Mouse (Mus musculus): ENCODE data around the gene Pisd.
"Not testable (repeated sequence)": the region's sequence is repeated elsewhere in the genome, so short reads cannot be mapped to it uniquely, and the experiment has no call there.

The Pisd gene

GRCm38 (mm10) chr5:32785313-32785915, at the start of gene Pisd:
Pisd (minus strand) TSS chr5:32785646.
- peak; percentile 87 to 92 for DNase-seq (ENCODE audit: low spot score in 2 of 2)

- no peak for DNase-seq (ENCODE audit: low spot score in 2 of 2)
These were observed 49.1 kb upstream of the Pisd start for GRCm38 (mm10) chr5:32834497-32834896.

GRCm38 (mm10) chr5:32830054-32830453, 44.6 kb upstream of the Pisd start:
- no peak for DNase-seq (ENCODE audit: low spot score in 2 of 2)

- not testable (repeated sequence) for DNase-seq (ENCODE audit: low spot score in 2 of 2)
These were observed 43.3 kb upstream of the Pisd start for GRCm38 (mm10) chr5:32828766-32829165.

GRCm38 (mm10) chr5:32827009-32827408, 41.6 kb upstream of the Pisd start, which contains the start of gene Gm20671:
Gm20671 (minus strand) TSS chr5:32827109.
- no peak for DNase-seq (ENCODE audit: low spot score in 2 of 2)

- DNase-seq (ENCODE audit: low spot score in 2 of 2): no peak
These were observed 35.0 kb upstream of the Pisd start for GRCm38 (mm10) chr5:32820471-32820870.

- DNase-seq (ENCODE audit: low spot score in 2 of 2): no peak
These were observed 29.9 kb upstream of the Pisd start for GRCm38 (mm10) chr5:32815396-32815795.

GRCm38 (mm10) chr5:32786454-32786853, 1.0 kb upstream of the Pisd start:
- DNase-seq (ENCODE audit: low spot score in 2 of 2): not testable (repeated sequence)

GRCm38 (mm10) chr5:32784726-32785125, 720 bp downstream of the Pisd start:
- DNase-seq (ENCODE audit: low spot score in 2 of 2): no peak

GRCm38 (mm10) chr5:32781596-32781995, 3.9 kb downstream of the Pisd start:
- DNase-seq (ENCODE audit: low spot score in 2 of 2): no peak

- no peak for DNase-seq (ENCODE audit: low spot score in 2 of 2)
These were observed 7.3 kb downstream of the Pisd start for GRCm38 (mm10) chr5:32778168-32778567.

GRCm38 (mm10) chr5:32772361-32772760, 13.1 kb downstream of the Pisd start:
- no peak for DNase-seq (ENCODE audit: low spot score in 2 of 2)

- no peak for DNase-seq (ENCODE audit: low spot score in 2 of 2)
These were observed 17.6 kb downstream of the Pisd start for GRCm38 (mm10) chr5:32767636-32768373.

- DNase-seq (ENCODE audit: low spot score in 2 of 2): no peak
These were observed 18.4 kb downstream of the Pisd start for GRCm38 (mm10) chr5:32767004-32767403.

GRCm38 (mm10) chr5:32761566-32762140, 23.8 kb downstream of the Pisd start:
- no peak for DNase-seq (ENCODE audit: low spot score in 2 of 2)

- no peak for DNase-seq (ENCODE audit: low spot score in 2 of 2)
These were observed 24.7 kb downstream of the Pisd start for GRCm38 (mm10) chr5:32760787-32761186.

GRCm38 (mm10) chr5:32760352-32760751, 25.1 kb downstream of the Pisd start:
- not testable (repeated sequence) for DNase-seq (ENCODE audit: low spot score in 2 of 2)

- DNase-seq (ENCODE audit: low spot score in 2 of 2): no peak
These were observed 25.8 kb downstream of the Pisd start for GRCm38 (mm10) chr5:32759662-32760061.

- no peak for DNase-seq (ENCODE audit: low spot score in 2 of 2)
These were observed 29.3 kb downstream of the Pisd start for GRCm38 (mm10) chr5:32756141-32756540.

GRCm38 (mm10) chr5:32751736-32752135, 33.7 kb downstream of the Pisd start:
- DNase-seq (ENCODE audit: low spot score in 2 of 2): no peak

GRCm38 (mm10) chr5:32748936-32749335, 36.5 kb downstream of the Pisd start:
- no peak for DNase-seq (ENCODE audit: low spot score in 2 of 2)

- peak in 1 of 2 experiments; percentile 41 for DNase-seq (ENCODE audit: low spot score in 2 of 2)
These were observed 37.6 kb downstream of the Pisd start for GRCm38 (mm10) chr5:32747650-32748375.

Measured in cerebellum, postnatal 4 days (tissue).